Mouse (Mus musculus): ENCODE measurements around the gene Dctn2.
A peak's percentile ranks its signal among the peaks of the same experiment; 100 is the strongest.

Dctn2 gene

GRCm38 (mm10) chr10:127263631-127264030 lies 2.5 kb upstream of the Dctn2 start:
- no peak for DNase-seq (ENCODE audit: low read depth, low spot score)

- DNase-seq (ENCODE audit: low read depth, low spot score) = no peak
Observed at GRCm38 (mm10) chr10:127264336-127264735, 1.8 kb upstream of the Dctn2 start.

GRCm38 (mm10) chr10:127264971-127265370 lies 1.2 kb upstream of the Dctn2 start:
- no peak for DNase-seq (ENCODE audit: low read depth, low spot score)

GRCm38 (mm10) chr10:127265727-127266111 lies 449 bp upstream of the Dctn2 start:
- peak; percentile 55 for DNase-seq (ENCODE audit: low read depth, low spot score)

- no peak for DNase-seq (ENCODE audit: low read depth, low spot score)
Observed at GRCm38 (mm10) chr10:127267318-127267717, 1.1 kb downstream of the Dctn2 start.

- no peak for DNase-seq (ENCODE audit: low read depth, low spot score)
Observed at GRCm38 (mm10) chr10:127268401-127268800, 2.2 kb downstream of the Dctn2 start.

- no peak for DNase-seq (ENCODE audit: low read depth, low spot score)
Observed at GRCm38 (mm10) chr10:127269036-127269435, 2.9 kb downstream of the Dctn2 start.

GRCm38 (mm10) chr10:127269884-127270283 lies 3.7 kb downstream of the Dctn2 start:
- DNase-seq (ENCODE audit: low read depth, low spot score) = no peak

- no peak for DNase-seq (ENCODE audit: low read depth, low spot score)
Observed at GRCm38 (mm10) chr10:127272371-127272770, 6.2 kb downstream of the Dctn2 start.

GRCm38 (mm10) chr10:127274261-127275022 lies 8.3 kb downstream of the Dctn2 start:
- DNase-seq (ENCODE audit: low read depth, low spot score) = no peak

GRCm38 (mm10) chr10:127279730-127280129 lies 13.6 kb downstream of the Dctn2 start:
- DNase-seq (ENCODE audit: low read depth, low spot score) = peak; percentile 24

- no peak for DNase-seq (ENCODE audit: low read depth, low spot score)
Observed at GRCm38 (mm10) chr10:127281316-127281715, 15.1 kb downstream of the Dctn2 start.

GRCm38 (mm10) chr10:127282620-127283215 lies 16.6 kb downstream of the Dctn2 start:
- DNase-seq (ENCODE audit: low read depth, low spot score) = no peak

- DNase-seq (ENCODE audit: low read depth, low spot score) = no peak
Observed at GRCm38 (mm10) chr10:127284105-127284622, 18.0 kb downstream of the Dctn2 start.

- DNase-seq (ENCODE audit: low read depth, low spot score) = no peak
Observed at GRCm38 (mm10) chr10:127284724-127285500, 18.7 kb downstream of the Dctn2 start.

GRCm38 (mm10) chr10:127285644-127286043 lies 19.5 kb downstream of the Dctn2 start:
- no peak for DNase-seq (ENCODE audit: low read depth, low spot score)

GRCm38 (mm10) chr10:127286194-127286593 lies 20.0 kb downstream of the Dctn2 start:
- no peak for DNase-seq (ENCODE audit: low read depth, low spot score)

- no peak for DNase-seq (ENCODE audit: low read depth, low spot score)
Observed at GRCm38 (mm10) chr10:127286730-127287129, 20.6 kb downstream of the Dctn2 start.

GRCm38 (mm10) chr10:127287271-127287935 lies 21.2 kb downstream of the Dctn2 start:
- DNase-seq (ENCODE audit: low read depth, low spot score) = peak; percentile 21

GRCm38 (mm10) chr10:127287936-127288293 lies 21.7 kb downstream of the Dctn2 start:
- DNase-seq (ENCODE audit: low read depth, low spot score) = no peak

- DNase-seq (ENCODE audit: low read depth, low spot score) = peak; percentile 73
Observed at GRCm38 (mm10) chr10:127288328-127288799, 22.2 kb downstream of the Dctn2 start.

Data from CD4-positive, CD25-positive, alpha-beta regulatory T cell, adult 2 months (primary cell).